Mouse (Mus musculus) MEL (cell line): ENCODE measurements around the gene H2-Ob. TPM values are rescaled to one million over a fixed set of nuclear protein-coding genes. Genes with fewer than 3 reads are reported as not detected.
A peak's percentile ranks its signal among the peaks of the same experiment; 100 is the strongest.

Experiments
- DNase-seq: peaks from one replicate; pipeline ENCODE4 v3.0.0; 2011; ENCODE audit warnings: low read depth, low spot score
- H3K27ac ChIP-seq: 2 replicates; pipeline ENCODE4 v1.5.1; 2012; ENCODE audit warnings: low read depth, mild to moderate bottlenecking, control low read depth, low read length, moderate library complexity; ENCODE audit not compliant: control insufficient read depth
- H3K27me3 ChIP-seq, 2 experiments: fragments of 150-350 bp in 1 of 2; sonication (generic) in 1 of 2; 2 replicates each; pipeline ENCODE4 v1.6.1; 2012; ENCODE audit warnings: low read length in 2 of 2, mild to moderate bottlenecking in 2 of 2, improper control_type of control experiment in 1 of 2, moderate library complexity in 1 of 2; ENCODE audit not compliant: insufficient read depth in 2 of 2, control insufficient read depth in 1 of 2
- H3K36me3 ChIP-seq, 2 experiments: 2 replicates each; pipeline ENCODE4 v1.6.1; 2012 to 2014; ENCODE audit warnings: low read length in 2 of 2, improper control_type of control experiment in 1 of 2, inconsistent platforms in 1 of 2, mild to moderate bottlenecking in 1 of 2; ENCODE audit not compliant: insufficient read depth in 2 of 2, control insufficient read depth in 1 of 2
- H3K4me1 ChIP-seq, 2 experiments: fragments of 150-350 bp in 1 of 2; sonication (generic) in 1 of 2; 2 replicates each; pipeline ENCODE4 v1.6.1; 2012; ENCODE audit warnings: low read length in 2 of 2, improper control_type of control experiment in 1 of 2, mild to moderate bottlenecking in 1 of 2; ENCODE audit not compliant: insufficient read depth in 2 of 2, control insufficient read depth in 1 of 2
- H3K4me3 ChIP-seq, 2 experiments: fragments of 150-350 bp in 1 of 2; sonication (generic) in 1 of 2; 2 replicates each; pipeline ENCODE4 v1.5.1; 2012; ENCODE audit warnings: low read depth in 2 of 2, low read length in 2 of 2, mild to moderate bottlenecking in 2 of 2, moderate library complexity in 2 of 2, control low read depth in 1 of 2, improper control_type of control experiment in 1 of 2; ENCODE audit not compliant: control insufficient read depth in 1 of 2, insufficient read depth in 1 of 2
- H3K79me2 ChIP-seq: 2 replicates; pipeline ENCODE4 v1.6.1; 2012; ENCODE audit warnings: mild to moderate bottlenecking, low read length, moderate library complexity; ENCODE audit not compliant: control insufficient read depth, poor library complexity, insufficient read depth
- H3K9ac ChIP-seq: 2 replicates; pipeline ENCODE4 v1.6.1; 2012; ENCODE audit warnings: low read depth, mild to moderate bottlenecking, control low read depth, low read length, moderate library complexity; ENCODE audit not compliant: control insufficient read depth, poor library complexity, severe bottlenecking
- H3K9me3 ChIP-seq: fragments of 150-350 bp; sonication (generic); replicated peaks from 2 replicates; pipeline ENCODE4 v1.6.1; 2012; ENCODE audit warnings: mild to moderate bottlenecking, low read length, improper control_type of control experiment, moderate library complexity; ENCODE audit not compliant: insufficient read depth
- CHD1 ChIP-seq: IDR thresholded peaks from 2 replicates; pipeline ENCODE4 v1.6.1; 2012; ENCODE audit warnings: low read depth, mild to moderate bottlenecking, inconsistent platforms, low read length, improper control_type of control experiment
- CHD2 ChIP-seq: IDR thresholded peaks from 2 replicates; pipeline ENCODE4 v1.6.1; 2011; ENCODE audit warnings: low read length, improper control_type of control experiment
- E2F4 ChIP-seq: IDR thresholded peaks from 2 replicates; pipeline ENCODE4 v1.6.1; 2011; ENCODE audit warnings: low read depth, low read length, improper control_type of control experiment, borderline replicate concordance
- ELF1 ChIP-seq: IDR thresholded peaks from 2 replicates; pipeline ENCODE4 v1.6.1; 2014; ENCODE audit warnings: low read depth, mild to moderate bottlenecking, inconsistent platforms, low read length, improper control_type of control experiment, moderate library complexity
- EP300 ChIP-seq, 2 experiments: IDR thresholded peaks; 2 replicates each; pipeline ENCODE4 v1.6.1; 2011; ENCODE audit warnings: improper control_type of control experiment in 2 of 2, low read length in 2 of 2, low read depth in 1 of 2, mild to moderate bottlenecking in 1 of 2
- ETS1 ChIP-seq: IDR thresholded peaks from 2 replicates; pipeline ENCODE4 v1.6.1; 2012; ENCODE audit warnings: low read depth, mild to moderate bottlenecking, inconsistent platforms, low read length, improper control_type of control experiment, moderate library complexity
- HCFC1 ChIP-seq: IDR thresholded peaks from 2 replicates; pipeline ENCODE4 v1.6.1; 2012; ENCODE audit warnings: low read depth, mild to moderate bottlenecking, inconsistent platforms, low read length, improper control_type of control experiment, moderate library complexity
- JUND ChIP-seq: IDR thresholded peaks from 2 replicates; pipeline ENCODE4 v1.6.1; 2011; ENCODE audit warnings: low read depth, mild to moderate bottlenecking, improper control_type of control experiment, low read length
- KAT2A ChIP-seq: conservative IDR thresholded peaks from 2 replicates; pipeline ENCODE4 v1.6.1; 2012; ENCODE audit warnings: low read depth, low read length, improper control_type of control experiment, inconsistent platforms
- MAFK ChIP-seq: IDR thresholded peaks from 2 replicates; pipeline ENCODE4 v1.6.1; 2011; ENCODE audit warnings: low read depth, mild to moderate bottlenecking, low read length, improper control_type of control experiment, borderline replicate concordance
- MAZ ChIP-seq: IDR thresholded peaks from 2 replicates; pipeline ENCODE4 v1.6.1; 2012; ENCODE audit warnings: low read depth, mild to moderate bottlenecking, inconsistent platforms, low read length, improper control_type of control experiment
- MYC ChIP-seq: IDR thresholded peaks from 2 replicates; pipeline ENCODE4 v1.6.1; 2011; ENCODE audit warnings: low read depth, mild to moderate bottlenecking, low read length, improper control_type of control experiment, moderate library complexity
- NELFE ChIP-seq: IDR thresholded peaks from 2 replicates; pipeline ENCODE4 v1.6.1; 2011; ENCODE audit warnings: low read depth, low read length, improper control_type of control experiment
- POLR2AphosphoS2 ChIP-seq: IDR thresholded peaks from 2 replicates; pipeline ENCODE4 v1.6.1; 2011; ENCODE audit warnings: low read length, improper control_type of control experiment
- POLR2AphosphoS5 ChIP-seq: IDR thresholded peaks from 2 replicates; pipeline ENCODE4 v1.6.1; 2012; ENCODE audit warnings: low read depth, borderline replicate concordance, mild to moderate bottlenecking, inconsistent platforms, low read length, moderate library complexity, mixed read lengths
- RCOR1 ChIP-seq: IDR thresholded peaks from 2 replicates; pipeline ENCODE4 v1.6.1; 2012; ENCODE audit warnings: low read depth, mild to moderate bottlenecking, inconsistent platforms, low read length, improper control_type of control experiment
- SIN3A ChIP-seq: IDR thresholded peaks from 2 replicates; pipeline ENCODE4 v1.6.1; 2012; ENCODE audit warnings: low read length, improper control_type of control experiment, inconsistent platforms
- SMC3 ChIP-seq: IDR thresholded peaks from 2 replicates; pipeline ENCODE4 v1.6.1; 2011; ENCODE audit warnings: low read depth, low read length, improper control_type of control experiment
- TBP ChIP-seq: IDR thresholded peaks from 2 replicates; pipeline ENCODE4 v1.8.0; 2011; ENCODE audit warnings: low read depth, low read length, improper control_type of control experiment
- TCF12 ChIP-seq: IDR thresholded peaks from 2 replicates; pipeline ENCODE4 v1.6.1; 2014; ENCODE audit warnings: low read depth, mild to moderate bottlenecking, inconsistent platforms, low read length, improper control_type of control experiment, moderate library complexity
- UBTF ChIP-seq: IDR thresholded peaks from 2 replicates; pipeline ENCODE4 v1.6.1; 2012; ENCODE audit warnings: low read depth, mild to moderate bottlenecking, inconsistent platforms, low read length, improper control_type of control experiment, moderate library complexity, borderline replicate concordance; ENCODE audit not compliant: insufficient read depth
- USF1 ChIP-seq: IDR thresholded peaks from 2 replicates; pipeline ENCODE4 v1.6.1; 2014; ENCODE audit warnings: low read depth, mild to moderate bottlenecking, inconsistent platforms, low read length, improper control_type of control experiment, moderate library complexity
- USF2 ChIP-seq, 2 experiments: IDR thresholded peaks; 2 replicates each; pipeline ENCODE4 v1.6.1; 2011 to 2012; ENCODE audit warnings: improper control_type of control experiment in 2 of 2, low read length in 2 of 2, borderline replicate concordance in 1 of 2, inconsistent platforms in 1 of 2, low read depth in 1 of 2, mild to moderate bottlenecking in 1 of 2; ENCODE audit not compliant: insufficient read depth in 1 of 2
- ZC3H11A ChIP-seq: IDR thresholded peaks from 2 replicates; pipeline ENCODE4 v1.6.1; 2012; ENCODE audit warnings: low read depth, mild to moderate bottlenecking, inconsistent platforms, low read length, improper control_type of control experiment
- ZNF384 ChIP-seq: IDR thresholded peaks from 2 replicates; pipeline ENCODE4 v1.6.1; 2012; ENCODE audit warnings: low read depth, mild to moderate bottlenecking, inconsistent platforms, low read length, improper control_type of control experiment
- polyA plus RNA-seq, 2 experiments: library from polyadenylated mRNA; stranded (reverse) in 1 of 2; unstranded in 1 of 2; fragments of >175 nt in 1 of 2; fragments of >200 nt in 1 of 2; gene quantifications; 2 replicates each; pipeline versions ENCODE4 v1.2.1 to v1.2.4; 2012; ENCODE audit warnings: low replicate concordance in 2 of 2, low read depth in 1 of 2; ENCODE audit not compliant: insufficient read length in 2 of 2, insufficient read depth in 1 of 2, missing spikeins in 1 of 2
- total RNA-seq: library from RNA; depleted of rRNA; stranded (reverse); fragments of 300-350 nt; gene quantifications from 2 replicates; pipeline ENCODE4 v1.2.3, GENCODE M21; 2012

Gene H2-Ob
- total and polyA plus RNA-seq, 3 experiments: 0.81 to 2.0 TPM; not detected in 1

GRCm38 (mm10) chr17:34295891-34296794 is 57.4 kb downstream of the H2-Ob start:
- Histone ChIP-seq H3K4me1 (peaks cover 0 to 6% of the 10 kb centered on the region in 2 experiments; a peak in 2 of 4 replicates), H3K79me2 (no peaks in the 10 kb centered on the region), H3K9ac (no peak overlapping the region), H3K27me3 (peaks cover 3 to 5% of the 10 kb centered on the region in 2 experiments), H3K36me3 (no peaks in the 10 kb centered on the region; a peak in 1 of 4 replicates), H3K4me3 (no peak overlapping the region), H3K27ac (no peak overlapping the region), H3K9me3 (no peaks in the 10 kb centered on the region)
- TF ChIP-seq ZNF384: peak; percentile 90
- peak; percentile 91 for TF ChIP-seq CHD2
- no peak for TF ChIP-seq UBTF
- peak; percentile 57 for DNase-seq

DNA sequence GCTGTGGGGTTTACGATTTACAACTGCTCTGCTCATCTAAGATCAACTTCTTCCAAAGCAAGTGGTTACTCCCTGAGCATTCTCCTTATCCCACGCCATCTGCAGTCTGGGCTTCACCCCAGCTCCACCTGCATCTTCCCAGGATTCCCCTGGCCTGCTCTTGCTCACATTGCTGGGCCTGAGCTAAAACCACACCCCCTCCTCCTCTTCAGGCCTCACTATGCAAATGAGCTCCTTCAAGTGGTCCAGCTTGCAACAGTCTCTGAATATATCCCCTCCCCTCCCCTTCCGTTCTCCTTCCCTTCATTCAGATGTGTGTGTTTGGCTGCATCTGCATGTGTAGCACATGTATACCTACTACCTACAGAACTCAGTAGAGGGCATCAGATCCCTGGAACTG is 60.7 kb downstream of the H2-Ob start:
- Histone ChIP-seq H3K4me3 (no peak overlapping the region), H3K27ac (no peak overlapping the region), H3K4me1 (no peaks in the 10 kb centered on the region), H3K27me3 (peaks cover 3 to 5% of the 10 kb centered on the region in 2 experiments), H3K9ac (no peak overlapping the region), H3K9me3 (no peaks in the 10 kb centered on the region), H3K79me2 (no peaks in the 10 kb centered on the region), H3K36me3 (no peaks in the 10 kb centered on the region)
- DNase-seq: no peak
- TF ChIP-seq KAT2A (no peak), NELFE (no peak), USF1 (no peak), CHD1 (no peak), E2F4 (no peak), ZC3H11A (no peak), HCFC1 (no peak), RCOR1 (no peak), SIN3A (no peak), TCF12 (no peak), POLR2AphosphoS5 (no peak)

- no peaks in the 10 kb centered on the region for H3K36me3 ChIP-seq
- no peak overlapping the region for H3K4me3 ChIP-seq
- H3K9me3 ChIP-seq: no peaks in the 10 kb centered on the region
- H3K27me3 ChIP-seq: peaks cover 3 to 5% of the 10 kb centered on the region in 2 experiments
- H3K9ac ChIP-seq: no peak overlapping the region
- H3K79me2 ChIP-seq: no peaks in the 10 kb centered on the region
- DNase-seq: no peak
- H3K4me1 ChIP-seq: no peaks in the 10 kb centered on the region
- H3K27ac ChIP-seq: no peak overlapping the region
- no peak for TF ChIP-seq TBP
- no peak for TF ChIP-seq SIN3A
- no peak for TF ChIP-seq POLR2AphosphoS5
- TF ChIP-seq ELF1: no peak
- TF ChIP-seq SMC3: no peak
- TF ChIP-seq TCF12: no peak
- no peak for TF ChIP-seq RCOR1
- TF ChIP-seq E2F4: no peak
- TF ChIP-seq MYC: no peak
- TF ChIP-seq USF2 (IDR thresholded peaks at IDR 0.05; ENCODE audit: borderline replicate concordance in 1 of 2, insufficient read depth in 1 of 2, low read depth in 1 of 2, low read length in 2 of 2): no peak
- TF ChIP-seq MAFK: no peak
- TF ChIP-seq JUND: no peak
- TF ChIP-seq POLR2AphosphoS2: no peak
- no peak for TF ChIP-seq ETS1
- no peak for TF ChIP-seq MAZ
- no peak for TF ChIP-seq EP300 (IDR thresholded peaks at IDR 0.05; ENCODE audit: low read depth in 1 of 2, low read length in 2 of 2)
Measured at GRCm38 (mm10) chr17:34300071-34300470, 61.4 kb downstream of the H2-Ob start.
